Mouse (Mus musculus) thymus, adult 2 months (tissue): ENCODE measurements around the gene Gm10318.

Source experiments
- CTCF ChIP-seq: fragments of 200-500 bp; IDR thresholded peaks from 2 replicates; pipeline ENCODE4 v1.5.1; 2012; ENCODE audit warnings: mild to moderate bottlenecking, control low read depth, low read length, moderate library complexity, borderline replicate concordance; ENCODE audit not compliant: control insufficient read depth, poor library complexity, insufficient read depth; ENCODE audit errors: extremely low read depth
- POLR2A ChIP-seq: fragments of 200-500 bp; IDR thresholded peaks from 2 replicates; pipeline ENCODE4 v1.6.1; 2012; ENCODE audit warnings: mild to moderate bottlenecking, low read length, control low read depth, moderate library complexity; ENCODE audit not compliant: control insufficient read depth, poor library complexity, insufficient read depth; ENCODE audit errors: extremely low read depth

DNA sequence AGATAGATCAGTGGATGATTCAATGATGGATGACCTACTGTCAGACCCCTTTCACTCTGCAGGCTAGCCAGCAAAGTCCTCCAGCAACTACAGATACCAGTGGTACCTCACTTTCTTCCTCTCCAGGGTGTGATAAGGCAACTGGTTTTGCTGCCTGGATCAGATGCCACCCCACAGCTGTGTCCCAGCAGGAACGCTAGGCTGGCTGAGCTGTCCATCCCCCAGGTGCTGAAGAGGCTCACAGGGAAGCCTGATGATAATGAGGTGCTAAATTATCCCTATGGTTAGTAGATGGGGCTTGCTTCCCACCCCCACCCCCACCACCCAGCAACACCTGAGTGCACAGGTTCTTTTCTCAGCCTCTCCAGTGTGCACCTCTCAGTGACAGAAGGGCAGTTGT, 14.9 kb downstream of the Gm10318 start:
- TF ChIP-seq CTCF (no peak), POLR2A (no peak)
